Mouse (Mus musculus): ENCODE measurements around the gene Hsp90ab1.

The Hsp90ab1 gene

GRCm38 (mm10) chr17:45573087-45573779 is at the start of gene Hsp90ab1:
Gene Hsp90ab1, minus strand, starts transcription at chr17:45573271.
- DNase-seq, result peak; percentile 99

GRCm38 (mm10) chr17:45619386-45620256 is 46.5 kb upstream of the Hsp90ab1 start:
- peak; percentile 58 to 69 for DNase-seq

GRCm38 (mm10) chr17:45618941-45619385 is 45.9 kb upstream of the Hsp90ab1 start:
- DNase-seq, result peak; percentile 74 to 81

GRCm38 (mm10) chr17:45617655-45618054 is 44.6 kb upstream of the Hsp90ab1 start:
- DNase-seq, result no peak

- DNase-seq, result no peak
These were observed 43.6 kb upstream of the Hsp90ab1 start for GRCm38 (mm10) chr17:45616679-45617078.

- DNase-seq, result no peak
These were observed 43.1 kb upstream of the Hsp90ab1 start for GRCm38 (mm10) chr17:45616046-45616650.

GRCm38 (mm10) chr17:45612921-45613320 is 39.9 kb upstream of the Hsp90ab1 start:
- DNase-seq, result no peak

GRCm38 (mm10) chr17:45612008-45612407 is 38.9 kb upstream of the Hsp90ab1 start:
- no peak for DNase-seq

GRCm38 (mm10) chr17:45610144-45610866 is 37.2 kb upstream of the Hsp90ab1 start:
- no peak for DNase-seq

GRCm38 (mm10) chr17:45608396-45608795 is 35.3 kb upstream of the Hsp90ab1 start:
- DNase-seq, result no peak

- no peak for DNase-seq
These were observed 34.2 kb upstream of the Hsp90ab1 start for GRCm38 (mm10) chr17:45606992-45607879.

GRCm38 (mm10) chr17:45602984-45603383 is 29.9 kb upstream of the Hsp90ab1 start:
- DNase-seq, result no peak

- peak; percentile 70 to 83 for DNase-seq
These were observed 28.8 kb upstream of the Hsp90ab1 start, which contains the start of gene Mymx for GRCm38 (mm10) chr17:45601877-45602304. Gene Mymx, minus strand, starts transcription at chr17:45602102.

GRCm38 (mm10) chr17:45601325-45601724 is 28.3 kb upstream of the Hsp90ab1 start:
- DNase-seq, result no peak

- no peak for DNase-seq
These were observed 27.2 kb upstream of the Hsp90ab1 start for GRCm38 (mm10) chr17:45600267-45600666.

GRCm38 (mm10) chr17:45599446-45600242 is 26.6 kb upstream of the Hsp90ab1 start, which contains the start of gene Slc29a1:
Gene Slc29a1, minus strand, starts transcription at chr17:45599606.
- DNase-seq, result peak; percentile 75 to 92

GRCm38 (mm10) chr17:45598891-45599290 is 25.8 kb upstream of the Hsp90ab1 start:
- no peak for DNase-seq

GRCm38 (mm10) chr17:45598376-45598775 is 25.3 kb upstream of the Hsp90ab1 start:
- no peak for DNase-seq

GRCm38 (mm10) chr17:45597787-45598186 is 24.7 kb upstream of the Hsp90ab1 start:
- DNase-seq, result peak in 1 of 2 experiments; percentile 45

- DNase-seq, result peak; percentile 84 to 90
These were observed 23.7 kb upstream of the Hsp90ab1 start for GRCm38 (mm10) chr17:45596631-45597396.
